ENCODE assay signal across 8 mouse cellular contexts in genomic region chr11:60113624-60114023, GRCm38 (mm10). TPM values are rescaled to one million over a fixed set of nuclear protein-coding genes. Genes with fewer than 3 reads are reported as not detected.
DNase-seq lines count a peak whose midpoint lies in the region; ATAC-seq and TF ChIP-seq lines count a peak whose summit lies in the region.

No protein-coding gene starts in this region.

- no peaks in the 10 kb centered on the region for H3K9me3 ChIP-seq in embryonic facial prominence, embryonic 12.5 days
- no peaks in the 10 kb centered on the region for H3K9me3 ChIP-seq in midbrain, embryonic 12.5 days

- peak; percentile 25 for DNase-seq in kidney, adult 18-20 months
- no peak for DNase-seq in kidney, postnatal 25 days
- peak; percentile 31 for DNase-seq in kidney, adult 2 months
- DNase-seq in adrenal gland, postnatal 14 days: no peak
- no peak for DNase-seq in gastrocnemius, postnatal 14 days

- WGBS in embryonic facial prominence, embryonic 12.5 days: 2% methylated on average over 4 of the region's 4 CpGs
- WGBS in kidney, adult 2 months: 25% methylated on average over 4 of the region's 4 CpGs
- WGBS in midbrain, embryonic 12.5 days: 5% methylated on average over 4 of the region's 4 CpGs

- H3K36me3 ChIP-seq in embryonic facial prominence, embryonic 12.5 days: no peaks in the 10 kb centered on the region
- H3K36me3 ChIP-seq in kidney, adult 2 months (ENCODE audit: control insufficient read depth, insufficient read depth, low read length): no peaks in the 10 kb centered on the region
- H3K36me3 ChIP-seq in midbrain, embryonic 12.5 days: no peaks in the 10 kb centered on the region

- no peak for ATAC-seq in embryonic facial prominence, embryonic 12.5 days (ENCODE audit: insufficient number of reproducible peaks, insufficient read depth, low FRiP score, low TSS enrichment)
- ATAC-seq in midbrain, embryonic 12.5 days (ENCODE audit: low FRiP score, low read depth): no peak
- no peak for ATAC-seq in activated CD4-positive, CD25-positive, alpha-beta regulatory T cell, adult 4 months

- no peak for TF ChIP-seq POLR2A in kidney, adult 2 months (IDR thresholded peaks at IDR 0.05; ENCODE audit: low read depth, low read length)

- no peak overlapping the region for H3K4me3 ChIP-seq in embryonic facial prominence, embryonic 12.5 days
- H3K4me3 ChIP-seq in kidney, adult 2 months (ENCODE audit: insufficient read depth, low read depth, low read length): no peak overlapping the region
- no peak overlapping the region for H3K4me3 ChIP-seq in midbrain, embryonic 12.5 days

- peaks cover 73% of the 10 kb centered on the region for H3K4me1 ChIP-seq in embryonic facial prominence, embryonic 12.5 days
- H3K4me1 ChIP-seq in kidney, adult 2 months (ENCODE audit: control insufficient read depth, insufficient read depth, low read length): peaks cover 44% of the 10 kb centered on the region
- H3K4me1 ChIP-seq in midbrain, embryonic 12.5 days: peaks cover 61% of the 10 kb centered on the region

- H3K27me3 ChIP-seq in embryonic facial prominence, embryonic 12.5 days: no peaks in the 10 kb centered on the region
- H3K27me3 ChIP-seq in kidney, adult 2 months (replicated peaks; ENCODE audit: control insufficient read depth, insufficient read depth, low read length): no peaks in the 10 kb centered on the region
- no peaks in the 10 kb centered on the region for H3K27me3 ChIP-seq in midbrain, embryonic 12.5 days

- peak overlapping the region; percentile 92 for H3K27ac ChIP-seq in embryonic facial prominence, embryonic 12.5 days
- H3K27ac ChIP-seq in kidney, adult 2 months (ENCODE audit: insufficient read depth, low read depth, low read length): peak overlapping the region; percentile 98
- peak overlapping the region; percentile 93 for H3K27ac ChIP-seq in midbrain, embryonic 12.5 days (replicated peaks)

- TF ChIP-seq CTCF in kidney, adult 2 months (conservative IDR thresholded peaks at IDR 0.05; ENCODE audit: insufficient read depth, insufficient read length, low read depth, low read length): no peak

- H3K9ac ChIP-seq in embryonic facial prominence, embryonic 12.5 days: peak overlapping the region; percentile 53; the same call in 1 of the 2 replicates
- H3K9ac ChIP-seq in midbrain, embryonic 12.5 days (replicated peaks): peak overlapping the region; percentile 69

- H3K4me2 ChIP-seq in embryonic facial prominence, embryonic 12.5 days (replicated peaks): peak overlapping the region; percentile 58
- H3K4me2 ChIP-seq in midbrain, embryonic 12.5 days (replicated peaks): peak overlapping the region; percentile 79

- intact Hi-C loops in gastrocnemius, postnatal 14 days (cut with DNase I; ENCODE audit: low total_unique reads): no loop called here

RNA-seq across cellular contexts. Expression of gene Rai1, which starts 8.8 kb away (rescaled TPM):
- 35.6 and 36.4 TPM in 2 replicates for polyA plus RNA-seq in embryonic facial prominence, embryonic 12.5 days (2016; fragmentation: Nextera tagmentation; extraction: Ambion mirVana)
- polyA plus RNA-seq in kidney, adult 2 months (2012; rRNA removed): 26.1 and 29.2 TPM in 2 replicates
- 28.3 and 36.2 TPM in 2 replicates for polyA plus RNA-seq in midbrain, embryonic 12.5 days (2016; fragmentation: Nextera tagmentation; extraction: Ambion mirVana)
- polyA plus RNA-seq in activated CD4-positive, CD25-positive, alpha-beta regulatory T cell, adult 4 months (2017; shearing (Covaris generic)): 10 to 100 TPM in 1 of 2 experiments, 1 to 10 TPM in 1; 7.6 to 11.3 TPM
- 38.8 and 48.3 TPM in 2 replicates for total RNA-seq in adrenal gland, postnatal 14 days (2021)
- 10 to 100 TPM; 15.9 to 18.3 TPM for total RNA-seq in gastrocnemius, postnatal 14 days (2021)

Comparison
In these comparisons a context has a peak if more than half of its experiments do, and no peak if none do; other contexts are left out.
1. DNase-seq: peak in kidney, adult 18-20 months (single experiment) and kidney, adult 2 months (single experiment); none in kidney, postnatal 25 days (0 of 2), adrenal gland, postnatal 14 days (single experiment) and gastrocnemius, postnatal 14 days (single experiment).
2. Peak in every context shown above with its lines, with median percentiles within 50 percentile points of each other: H3K27ac ChIP-seq.